Mouse (Mus musculus) intestine, embryonic 14.5 days (tissue): ENCODE measurements around the gene Astn1. TPM values are rescaled to one million over a fixed set of nuclear protein-coding genes. Genes with fewer than 3 reads are reported as not detected.
A peak's percentile ranks its signal among the peaks of the same experiment; 100 is the strongest.

ENCODE experiments used
- ATAC-seq: fragments of 200-750 bp; cut with Nextera tagmentation; replicated peaks from 2 replicates; pipeline ENCODE4 v1.8.0; 2017; ENCODE audit warnings: low read depth, moderate number of reproducible peaks, moderate TSS enrichment, moderate library complexity; ENCODE audit not compliant: low FRiP score, low TSS enrichment
- DNase-seq: peaks from one replicate; pipeline ENCODE4 v3.0.0-alpha.2; 2018; ENCODE audit warnings: low spot score
- H3K27ac ChIP-seq: fragments of 300-500 bp; sonication (generic); 2 replicates; pipeline ENCODE4 v1.5.1; 2014; ENCODE audit warnings: low read depth, mild to moderate bottlenecking, control low read depth
- H3K27me3 ChIP-seq: fragments of 300-500 bp; sonication (generic); replicated peaks from 2 replicates; pipeline ENCODE4 v1.6.1; 2014; ENCODE audit warnings: low read length, control low read depth; ENCODE audit not compliant: control insufficient read depth, insufficient read depth
- H3K36me3 ChIP-seq: fragments of 300-500 bp; sonication (generic); 2 replicates; pipeline ENCODE4 v1.6.1; 2014; ENCODE audit warnings: low read length, control low read depth; ENCODE audit not compliant: control insufficient read depth, insufficient read depth
- H3K4me1 ChIP-seq: fragments of 300-500 bp; sonication (generic); replicated peaks from 2 replicates; pipeline ENCODE4 v1.6.1; 2014; ENCODE audit warnings: low read length, control low read depth, mixed read lengths; ENCODE audit not compliant: control insufficient read depth, insufficient read depth
- H3K4me2 ChIP-seq: fragments of 300-500 bp; sonication (generic); 2 replicates; pipeline ENCODE4 v1.6.1; 2014; ENCODE audit warnings: low read length
- H3K4me3 ChIP-seq: fragments of 300-500 bp; sonication (generic); 2 replicates; pipeline ENCODE4 v1.5.1; 2014; ENCODE audit warnings: low read depth, low read length, control low read depth, mixed read lengths
- H3K9ac ChIP-seq: fragments of 300-500 bp; sonication (generic); 2 replicates; pipeline ENCODE4 v1.6.1; 2014; ENCODE audit warnings: mild to moderate bottlenecking, low read length
- H3K9me3 ChIP-seq: fragments of 300-500 bp; sonication (generic); 2 replicates; pipeline ENCODE4 v1.6.1; 2016; ENCODE audit warnings: low read length, control low read depth; ENCODE audit not compliant: control insufficient read depth
- WGBS: fragments of 180-500 bp; shearing (Covaris S2); extraction: QIAGEN DNeasy Blood & Tissue Kit; methylation state at CpG from one replicate; pipeline ENCODE4 v1.1.7; 2014; 5-methylcytosine and 5-hydroxymethylcytosine counted together
- polyA plus RNA-seq: library from polyadenylated mRNA; unstranded; fragments of >200 nt; fragmentation: Nextera tagmentation; extraction: Ambion mirVana; gene quantifications from 2 replicates; pipeline ENCODE4 v1.2.1, GENCODE M21; 2014

Astn1 gene
- polyA plus RNA-seq, 1 experiment from 2014 or later = 2.2 TPM

GRCm38 (mm10) chr1:158553341-158553740, 191.3 kb downstream of the Astn1 start:
- Histone ChIP-seq H3K27me3 (no peaks in the 10 kb centered on the region), H3K9me3 (no peaks in the 10 kb centered on the region), H3K4me2 (no peak overlapping the region), H3K4me3 (no peak overlapping the region), H3K27ac (no peak overlapping the region), H3K4me1 (no peaks in the 10 kb centered on the region), H3K9ac (no peak overlapping the region), H3K36me3 (no peaks in the 10 kb centered on the region)
- ATAC-seq (no peak), DNase-seq (no peak)
- 89% methylated on average over 6 of the region's 6 CpGs for WGBS

GRCm38 (mm10) chr1:158554020-158554505, 192.0 kb downstream of the Astn1 start:
- WGBS = 18% methylated on average over 6 of the region's 6 CpGs
- H3K27ac ChIP-seq = no peak overlapping the region
- no peaks in the 10 kb centered on the region for H3K4me1 ChIP-seq
- DNase-seq (no peak), ATAC-seq (no peak)
- no peak overlapping the region for H3K9ac ChIP-seq
- 0 out of 2 replicates have a peak overlapping the region, but pooled peaks have one; percentile 11 for H3K4me2 ChIP-seq
- no peaks in the 10 kb centered on the region for H3K27me3 ChIP-seq
- H3K4me3 ChIP-seq = no peak overlapping the region
- no peaks in the 10 kb centered on the region for H3K9me3 ChIP-seq
- H3K36me3 ChIP-seq = no peaks in the 10 kb centered on the region

GRCm38 (mm10) chr1:158573168-158573567, 211.1 kb downstream of the Astn1 start:
- H3K9me3 ChIP-seq = no peaks in the 10 kb centered on the region
- 95% methylated on average over 5 of the region's 5 CpGs for WGBS
- H3K27ac ChIP-seq = no peak overlapping the region
- no peak for ATAC-seq
- no peaks in the 10 kb centered on the region for H3K36me3 ChIP-seq
- H3K4me2 ChIP-seq = no peak overlapping the region
- no peak overlapping the region for H3K9ac ChIP-seq
- H3K4me1 ChIP-seq = no peaks in the 10 kb centered on the region
- H3K27me3 ChIP-seq = no peaks in the 10 kb centered on the region
- no peak for DNase-seq
- H3K4me3 ChIP-seq = no peak overlapping the region

GRCm38 (mm10) chr1:158573597-158573996, 211.5 kb downstream of the Astn1 start:
- ATAC-seq = no peak
- no peaks in the 10 kb centered on the region for H3K36me3 ChIP-seq
- H3K9ac ChIP-seq = no peak overlapping the region
- no peaks in the 10 kb centered on the region for H3K27me3 ChIP-seq
- no peak overlapping the region for H3K4me3 ChIP-seq
- no peaks in the 10 kb centered on the region for H3K4me1 ChIP-seq
- WGBS = 91% methylated on average over 7 of the region's 7 CpGs
- no peaks in the 10 kb centered on the region for H3K9me3 ChIP-seq
- DNase-seq = no peak
- no peak overlapping the region for H3K27ac ChIP-seq
- no peak overlapping the region for H3K4me2 ChIP-seq

- Histone ChIP-seq H3K27me3 (no peaks in the 10 kb centered on the region), H3K9ac (no peak overlapping the region), H3K9me3 (no peaks in the 10 kb centered on the region), H3K4me2 (no peak overlapping the region), H3K4me3 (no peak overlapping the region), H3K36me3 (no peaks in the 10 kb centered on the region), H3K27ac (no peak overlapping the region), H3K4me1 (no peaks in the 10 kb centered on the region)
- DNase-seq = no peak
- no peak for ATAC-seq
- WGBS = 52% methylated on average over 1 of the region's 1 CpGs
Observed at GRCm38 (mm10) chr1:158575997-158576396, 213.9 kb downstream of the Astn1 start.

GRCm38 (mm10) chr1:158581806-158582205, 219.7 kb downstream of the Astn1 start:
- no peak overlapping the region for H3K9ac ChIP-seq
- DNase-seq = no peak
- H3K4me1 ChIP-seq = no peaks in the 10 kb centered on the region
- no peaks in the 10 kb centered on the region for H3K9me3 ChIP-seq
- no peak overlapping the region for H3K27ac ChIP-seq
- H3K4me3 ChIP-seq = no peak overlapping the region
- no peak for ATAC-seq
- H3K27me3 ChIP-seq = no peaks in the 10 kb centered on the region
- no peaks in the 10 kb centered on the region for H3K36me3 ChIP-seq
- no peak overlapping the region for H3K4me2 ChIP-seq

- Histone ChIP-seq H3K4me3 (no peak overlapping the region), H3K4me2 (no peak overlapping the region), H3K4me1 (no peaks in the 10 kb centered on the region), H3K9ac (no peak overlapping the region), H3K27ac (no peak overlapping the region), H3K9me3 (no peaks in the 10 kb centered on the region), H3K27me3 (no peaks in the 10 kb centered on the region), H3K36me3 (no peaks in the 10 kb centered on the region)
- DNase-seq (no peak), ATAC-seq (no peak)
- WGBS = 81% methylated on average over 3 of the region's 3 CpGs
Observed at GRCm38 (mm10) chr1:158588903-158589302, 226.8 kb downstream of the Astn1 start.

- Histone ChIP-seq H3K27me3 (no peaks in the 10 kb centered on the region), H3K4me1 (no peaks in the 10 kb centered on the region), H3K27ac (no peak overlapping the region), H3K4me2 (no peak overlapping the region), H3K36me3 (no peaks in the 10 kb centered on the region), H3K4me3 (no peak overlapping the region), H3K9me3 (no peaks in the 10 kb centered on the region), H3K9ac (no peak overlapping the region)
- ATAC-seq (0 out of 2 replicates have a peak, but pooled peaks have one; percentile 55), DNase-seq (peak; percentile 73)
- 38% methylated on average over 16 of the region's 16 CpGs for WGBS
Observed at GRCm38 (mm10) chr1:158596726-158597448, 234.8 kb downstream of the Astn1 start.

GRCm38 (mm10) chr1:158597996-158598395, 235.9 kb downstream of the Astn1 start:
- Histone ChIP-seq H3K4me3 (no peak overlapping the region), H3K27me3 (no peaks in the 10 kb centered on the region), H3K27ac (no peak overlapping the region), H3K9ac (no peak overlapping the region), H3K9me3 (no peaks in the 10 kb centered on the region), H3K4me1 (no peaks in the 10 kb centered on the region), H3K36me3 (no peaks in the 10 kb centered on the region), H3K4me2 (no peak overlapping the region)
- 75% methylated on average over 7 of the region's 7 CpGs for WGBS
- DNase-seq (no peak), ATAC-seq (no peak)
